36 mouse cellular contexts compared by ENCODE assay signal in the genomic region with DNA sequence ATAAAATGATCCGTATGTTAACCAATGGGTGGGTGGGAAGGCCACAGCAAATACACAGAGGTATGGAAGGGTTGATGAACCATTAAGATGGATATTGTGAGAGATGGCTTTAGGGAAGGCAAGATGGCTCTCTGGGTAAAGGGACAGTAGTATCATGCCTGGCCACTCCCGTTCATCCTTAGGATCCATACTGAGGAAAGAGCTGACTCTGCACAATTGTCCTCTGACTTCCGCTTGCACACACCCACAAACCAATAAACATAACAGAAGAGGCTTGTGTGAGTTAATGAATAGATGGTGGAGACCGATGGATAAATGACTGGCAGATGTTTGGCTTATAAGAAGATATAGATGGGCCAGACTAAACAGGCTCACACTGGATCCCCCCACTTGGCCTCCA. TPM values are rescaled to one million over a fixed set of nuclear protein-coding genes. Genes with fewer than 3 reads are reported as not detected.
"Had no signal": no experiment of that assay in that cellular context is flagged by ENCODE, and none has a peak within 500 bp of the region (broad histone marks: within the 10 kb centered on the region; RNA-seq: fewer than 3 reads in every experiment).

No protein-coding gene starts in this region.

- DNase-seq: left cerebral cortex, postnatal 4 days; liver; liver, embryonic 13.5 days; liver, postnatal 0 days; lung, adult 18-20 months; lung, adult 2 months; lung, embryonic 14.5 days; lung, postnatal 10 days; lung, postnatal 14 days; lung, postnatal 36 days; lung, postnatal 4 days; midbrain, embryonic 14.5 days had no signal

- H3K9ac ChIP-seq: limb, embryonic 12.5 days; limb, embryonic 13.5 days; limb, embryonic 15.5 days; liver, embryonic 12.5 days; liver, embryonic 13.5 days; liver, embryonic 14.5 days; liver, embryonic 15.5 days; liver, postnatal 0 days; lung, embryonic 14.5 days; lung, embryonic 15.5 days; midbrain, embryonic 12.5 days; midbrain, embryonic 13.5 days; midbrain, embryonic 15.5 days; neural tube, embryonic 12.5 days had no signal

- H3K36me3 ChIP-seq: limb, embryonic 10.5 days; limb, embryonic 12.5 days; limb, embryonic 13.5 days; limb, embryonic 15.5 days; liver, embryonic 12.5 days; liver, embryonic 13.5 days; liver, embryonic 15.5 days; lung, embryonic 15.5 days; midbrain, embryonic 10.5 days; midbrain, embryonic 12.5 days; midbrain, embryonic 13.5 days; neural tube, embryonic 12.5 days had no signal

- H3K27me3 ChIP-seq: liver, embryonic 15.5 days; midbrain, embryonic 13.5 days; midbrain, embryonic 15.5 days; neural tube, embryonic 12.5 days had no signal

- ATAC-seq: liver, embryonic 12.5 days; liver, postnatal 0 days; lung, postnatal 0 days; midbrain, embryonic 13.5 days; midbrain, embryonic 15.5 days; midbrain, embryonic 16.5 days had no signal

- H3K4me2 ChIP-seq: limb, embryonic 12.5 days; limb, embryonic 13.5 days; limb, embryonic 15.5 days; liver, embryonic 11.5 days; liver, embryonic 12.5 days; liver, embryonic 13.5 days; liver, embryonic 15.5 days; lung, embryonic 14.5 days; lung, embryonic 15.5 days; midbrain, embryonic 11.5 days; midbrain, embryonic 12.5 days; midbrain, embryonic 13.5 days; midbrain, embryonic 15.5 days; neural tube, embryonic 12.5 days had no signal

- H3K9me3 ChIP-seq: limb, embryonic 10.5 days; limb, embryonic 12.5 days; limb, embryonic 13.5 days; limb, embryonic 15.5 days; liver, embryonic 12.5 days; liver, embryonic 13.5 days; liver, embryonic 15.5 days; lung, embryonic 15.5 days; midbrain, embryonic 10.5 days; midbrain, embryonic 12.5 days; midbrain, embryonic 13.5 days; midbrain, embryonic 15.5 days; neural tube, embryonic 12.5 days had no signal

- H3K4me1 ChIP-seq: liver, embryonic 12.5 days; liver, embryonic 13.5 days; liver, embryonic 15.5 days; lung, embryonic 15.5 days had no signal

- H3K27ac ChIP-seq: limb, embryonic 10.5 days; limb, embryonic 12.5 days; limb, embryonic 13.5 days; limb, embryonic 15.5 days; liver, embryonic 12.5 days; liver, embryonic 13.5 days; liver, embryonic 14.5 days; liver, embryonic 15.5 days; lung, embryonic 15.5 days; macrophage; midbrain, embryonic 10.5 days; midbrain, embryonic 12.5 days; midbrain, embryonic 13.5 days; midbrain, embryonic 15.5 days; neural tube, embryonic 12.5 days had no signal

- H3K4me3 ChIP-seq: limb, embryonic 10.5 days; limb, embryonic 12.5 days; limb, embryonic 13.5 days; limb, embryonic 15.5 days; liver, embryonic 12.5 days; liver, embryonic 13.5 days; liver, embryonic 15.5 days; lung, embryonic 15.5 days; megakaryocyte, embryonic 14.5 days; midbrain, embryonic 10.5 days; midbrain, embryonic 12.5 days; midbrain, embryonic 13.5 days; midbrain, embryonic 15.5 days; myocyte; neural tube, embryonic 12.5 days had no signal

RNA-seq across cellular contexts. Expression of gene Sez6l, which starts 19.6 kb away (rescaled TPM):
- total RNA-seq: megakaryocyte progenitor cell, adult 5-6 weeks; megakaryocyte, adult 5-6 weeks; megakaryocyte-erythroid progenitor cell, adult 5-6 weeks had no signal
- polyA plus RNA-seq: liver, adult 2 months; liver, postnatal 0 days; macrophage; myocyte had no signal
